Mouse (Mus musculus): ENCODE data around the gene Pacsin1.

DNA sequence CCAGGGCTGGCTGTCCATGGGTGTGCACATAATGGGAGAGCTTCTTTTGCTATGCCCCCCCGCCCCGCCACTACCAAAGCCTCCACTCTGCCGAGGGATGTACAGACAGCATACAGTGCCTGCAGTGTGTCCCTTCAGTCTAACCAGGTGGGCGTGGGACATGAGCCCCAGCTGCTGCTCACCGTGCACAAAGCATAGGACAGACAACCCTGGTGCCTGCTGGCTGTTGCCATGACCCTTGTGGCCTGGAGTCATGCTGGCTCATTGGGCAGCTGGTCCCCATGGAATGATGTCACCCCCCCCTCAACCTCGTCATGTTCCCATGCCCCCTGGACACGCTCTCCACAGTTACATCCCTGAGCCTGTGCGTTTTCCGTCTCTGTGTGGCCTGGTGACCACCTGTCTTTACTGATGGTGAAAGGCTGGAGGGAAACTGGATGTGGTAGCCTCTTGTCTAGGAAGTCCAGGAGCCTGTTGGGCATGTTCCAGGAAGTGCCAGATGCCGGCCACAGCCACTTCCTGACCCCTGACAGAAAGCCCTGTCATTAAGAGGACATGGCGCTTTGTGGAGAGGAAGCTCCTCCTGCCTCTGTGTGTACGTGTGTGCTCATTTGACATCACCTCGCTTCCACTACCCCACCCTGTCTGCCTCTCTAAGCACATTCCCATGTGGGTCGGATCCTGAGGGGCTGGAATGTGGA lies 35.8 kb downstream of the Pacsin1 start:
- TF ChIP-seq MAX (IDR thresholded peaks at IDR 0.05), result no peak
- TF ChIP-seq CTCF (IDR thresholded peaks at IDR 0.05; ENCODE audit: control insufficient read depth, insufficient read depth, insufficient read length), result no peak
- TF ChIP-seq MYOD1 (IDR thresholded peaks at IDR 0.05; ENCODE audit: control insufficient read depth, insufficient read length, low read depth), result no peak
- no peak for TF ChIP-seq USF1 (IDR thresholded peaks at IDR 0.05; ENCODE audit: low read depth)
- TF ChIP-seq CEBPB (IDR thresholded peaks at IDR 0.05; ENCODE audit: low read depth), result no peak
- TF ChIP-seq MYOG (IDR thresholded peaks at IDR 0.05; ENCODE audit: control insufficient read depth, extremely low read depth, insufficient read length), result no peak
- TF ChIP-seq FOSL1 (IDR thresholded peaks at IDR 0.05; ENCODE audit: insufficient read depth, low read length, poor library complexity, severe bottlenecking), result no peak
